Mouse (Mus musculus): ENCODE results near the gene Pex5.

DNA sequence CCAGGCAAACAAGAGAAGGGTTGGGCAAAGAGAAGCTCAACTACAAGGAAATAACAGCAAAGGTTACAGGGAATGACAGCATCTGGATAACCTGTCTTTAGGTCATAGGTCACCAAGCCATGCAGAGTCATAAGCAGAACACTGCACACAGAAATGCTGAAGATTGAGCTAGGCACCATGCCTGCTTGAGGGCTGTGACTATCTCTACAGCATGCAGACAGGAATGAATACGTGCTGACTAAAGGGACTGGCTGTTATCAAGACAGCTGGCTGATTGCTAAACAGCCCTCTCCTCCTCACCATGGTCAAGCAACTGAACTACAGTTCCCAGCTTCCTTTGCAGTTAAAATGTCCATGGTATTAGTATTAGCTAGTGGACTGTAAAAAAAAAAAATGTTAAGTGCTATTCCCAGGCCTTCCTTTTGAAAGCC, 9.2 kb upstream of the Pex5 start:
- TF ChIP-seq CTCF (IDR thresholded peaks at IDR 0.05; ENCODE audit: insufficient read depth, low read depth, low read length) = no peak
- TF ChIP-seq POLR2A (IDR thresholded peaks at IDR 0.05; ENCODE audit: insufficient read depth, low read depth, low read length) = no peak

All from olfactory bulb, adult 2 months (tissue).